Mouse (Mus musculus) kidney, adult 10 weeks (tissue): ENCODE results near the gene Prkar1a. TPM values are rescaled to one million over a fixed set of nuclear protein-coding genes. Genes with fewer than 3 reads are reported as not detected.

ENCODE experiments used
- polyA plus RNA-seq: library from polyadenylated mRNA; stranded (reverse); fragments of 350-450 nt; fragmentation: Illumina TruSeq; extraction: RNeasy Lipid Tissue Mini Kit (QIAGEN cat#74804); gene quantifications from one replicate; pipeline ENCODE4 v1.2.3, GENCODE M21; 2014; ENCODE audit warnings: low read depth, low replicate concordance

Prkar1a gene
- 236 TPM for polyA plus RNA-seq

GRCm38 (mm10) chr11:109649206-109649605 is at the start of gene Prkar1a:
Prkar1a (plus strand) TSS chr11:109649405.

GRCm38 (mm10) chr11:109611303-109612149 is 37.7 kb upstream of the Prkar1a start, which contains the start of gene Wipi1:
Wipi1 (minus strand) TSS chr11:109611967.

Other genes with a start within 250 kb of the Prkar1a start
- not detected for gene 9930022D16Rik, start 235.5 kb upstream of the Prkar1a start, polyA plus RNA-seq
- gene Amz2, start 223.5 kb upstream of the Prkar1a start, polyA plus RNA-seq, result 42.8 TPM
- gene Arsg, start 176.0 kb upstream of the Prkar1a start, polyA plus RNA-seq, result 18.5 TPM
- 10.7 TPM for gene Slc16a6, start 175.8 kb upstream of the Prkar1a start, polyA plus RNA-seq
- 31.2 TPM for gene Wipi1, start 37.4 kb upstream of the Prkar1a start, polyA plus RNA-seq
- 1.0 TPM for gene Fam20a, start 72.9 kb downstream of the Prkar1a start, polyA plus RNA-seq
- gene 1700012B07Rik, start 178.6 kb downstream of the Prkar1a start, polyA plus RNA-seq, result not detected